Mouse (Mus musculus): Measurements from ENCODE around the gene Ephx4. TPM values are rescaled to one million over a fixed set of nuclear protein-coding genes. Genes with fewer than 3 reads are reported as not detected.

Gene Ephx4
- polyA plus RNA-seq, 1 experiment, result not detected

DNA sequence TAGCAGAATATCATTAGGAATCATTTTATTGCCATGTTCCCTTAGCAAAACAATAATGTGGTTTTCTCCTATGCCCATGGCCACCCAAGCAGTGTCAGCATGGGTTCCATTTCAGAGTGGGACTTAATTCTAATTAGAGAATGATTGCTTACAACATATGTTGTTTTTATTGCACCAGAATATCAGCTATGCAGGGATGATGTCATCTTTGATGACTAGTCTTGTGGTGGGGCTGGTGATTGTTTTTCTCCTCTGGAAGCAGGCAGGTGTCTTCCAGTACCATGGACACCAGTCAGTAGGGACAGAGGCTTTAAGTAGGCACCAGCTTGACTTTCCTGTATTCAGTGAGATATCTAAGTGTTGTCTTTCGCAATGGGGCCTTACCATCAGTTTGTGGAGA lies 14.7 kb upstream of the Ephx4 start:
- no peak for TF ChIP-seq POLR2A (IDR thresholded peaks at IDR 0.05; ENCODE audit: low read depth, low read length)
- Histone ChIP-seq H3K27ac (ENCODE audit: insufficient read depth, low read length) (no peak overlapping the region), H3K4me3 (ENCODE audit: insufficient read depth, low read length) (no peak overlapping the region), H3K4me1 (ENCODE audit: control insufficient read depth, insufficient read depth, low read length) (no peaks in the 10 kb centered on the region)

GRCm38 (mm10) chr5:107389373-107389772 lies 13.2 kb upstream of the Ephx4 start:
- Histone ChIP-seq H3K4me3 (ENCODE audit: insufficient read depth, low read length) (no peak overlapping the region), H3K4me1 (ENCODE audit: control insufficient read depth, insufficient read depth, low read length) (no peaks in the 10 kb centered on the region), H3K27ac (ENCODE audit: insufficient read depth, low read length) (no peak overlapping the region)
- TF ChIP-seq POLR2A (IDR thresholded peaks at IDR 0.05; ENCODE audit: low read depth, low read length), result no peak
- TF ChIP-seq CTCF (IDR thresholded peaks at IDR 0.05; ENCODE audit: borderline replicate concordance, insufficient read depth, low read length), result no peak

DNA sequence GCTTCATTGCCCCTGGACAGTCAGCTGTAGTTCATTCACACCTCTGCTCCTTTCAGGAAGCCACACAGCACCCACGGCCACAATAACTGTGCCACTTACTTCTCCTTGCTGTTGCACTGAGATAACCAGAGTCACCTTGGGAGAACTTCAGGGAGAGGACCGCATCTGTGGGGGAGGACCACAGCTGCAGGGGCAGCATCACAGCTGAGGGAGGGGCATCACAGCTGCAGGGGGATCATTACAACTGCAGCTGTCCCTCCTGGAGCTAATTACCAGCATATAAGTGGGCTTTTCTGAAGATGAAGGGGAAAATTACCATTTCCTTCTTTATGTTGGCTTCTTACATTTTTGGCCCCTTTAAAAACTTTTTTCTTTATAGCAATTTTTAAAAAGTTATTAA lies 8.1 kb upstream of the Ephx4 start:
- no peaks in the 10 kb centered on the region for H3K4me1 ChIP-seq (ENCODE audit: control insufficient read depth, insufficient read depth, low read length)

GRCm38 (mm10) chr5:107403011-107403946 lies 743 bp downstream of the Ephx4 start:
- H3K4me1 ChIP-seq (ENCODE audit: control insufficient read depth, insufficient read depth, low read length), result no peaks in the 10 kb centered on the region
- no peak overlapping the region for H3K27ac ChIP-seq (ENCODE audit: insufficient read depth, low read length)
- peak overlapping the region; percentile 32 for H3K4me3 ChIP-seq (ENCODE audit: insufficient read depth, low read length)
- no peak for TF ChIP-seq POLR2A (IDR thresholded peaks at IDR 0.05; ENCODE audit: low read depth, low read length)

More for the DNA sequence above, 8.1 kb upstream of the Ephx4 start:
- Histone ChIP-seq H3K4me3 (ENCODE audit: insufficient read depth, low read length) (no peak overlapping the region), H3K27ac (ENCODE audit: insufficient read depth, low read length) (no peak overlapping the region)
- no peak for TF ChIP-seq POLR2A (IDR thresholded peaks at IDR 0.05; ENCODE audit: low read depth, low read length)
- no peak for TF ChIP-seq CTCF (IDR thresholded peaks at IDR 0.05; ENCODE audit: borderline replicate concordance, insufficient read depth, low read length)

- no peak overlapping the region for H3K27ac ChIP-seq (ENCODE audit: insufficient read depth, low read length)
These were observed 1.6 kb downstream of the Ephx4 start for GRCm38 (mm10) chr5:107403947-107404684.

DNA sequence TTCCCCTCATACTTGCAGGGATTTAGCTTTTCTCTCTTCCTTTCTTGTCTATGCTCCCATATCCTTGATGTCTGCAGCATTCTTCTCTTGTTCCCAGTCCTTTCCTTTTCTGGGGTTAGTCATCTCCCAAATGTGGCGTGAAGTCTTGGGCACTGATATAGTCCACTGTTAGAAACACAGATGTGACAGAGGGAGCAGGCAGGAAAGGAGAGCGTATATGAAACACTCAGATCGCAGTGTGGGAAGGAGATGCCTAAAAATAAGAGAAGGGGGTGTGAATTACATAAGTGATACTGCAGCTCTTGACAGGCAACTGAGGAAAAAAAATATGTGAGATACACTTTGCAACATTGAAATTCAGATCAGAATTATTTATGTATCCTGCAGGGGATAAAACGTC lies 2.8 kb downstream of the Ephx4 start:
- TF ChIP-seq POLR2A (IDR thresholded peaks at IDR 0.05; ENCODE audit: low read depth, low read length) (no peak), CTCF (IDR thresholded peaks at IDR 0.05; ENCODE audit: borderline replicate concordance, insufficient read depth, low read length) (no peak)
- H3K4me1 ChIP-seq (ENCODE audit: control insufficient read depth, insufficient read depth, low read length), result no peaks in the 10 kb centered on the region
- H3K27ac ChIP-seq (ENCODE audit: insufficient read depth, low read length), result no peak overlapping the region
- no peak overlapping the region for H3K4me3 ChIP-seq (ENCODE audit: insufficient read depth, low read length)

More at GRCm38 (mm10) chr5:107403947-107404684, 1.6 kb downstream of the Ephx4 start:
- TF ChIP-seq CTCF (IDR thresholded peaks at IDR 0.05; ENCODE audit: borderline replicate concordance, insufficient read depth, low read length), result no peak
- TF ChIP-seq POLR2A (IDR thresholded peaks at IDR 0.05; ENCODE audit: low read depth, low read length), result no peak
- H3K4me1 ChIP-seq (ENCODE audit: control insufficient read depth, insufficient read depth, low read length), result no peaks in the 10 kb centered on the region
- peak overlapping the region; percentile 32 for H3K4me3 ChIP-seq (ENCODE audit: insufficient read depth, low read length)

- Histone ChIP-seq H3K4me1 (ENCODE audit: control insufficient read depth, insufficient read depth, low read length) (no peaks in the 10 kb centered on the region), H3K27ac (ENCODE audit: insufficient read depth, low read length) (no peak overlapping the region), H3K4me3 (ENCODE audit: insufficient read depth, low read length) (no peak overlapping the region)
- TF ChIP-seq POLR2A (IDR thresholded peaks at IDR 0.05; ENCODE audit: low read depth, low read length) (no peak), CTCF (IDR thresholded peaks at IDR 0.05; ENCODE audit: borderline replicate concordance, insufficient read depth, low read length) (no peak)
These were observed 7.8 kb downstream of the Ephx4 start for GRCm38 (mm10) chr5:107410305-107410704.

- Histone ChIP-seq H3K4me3 (ENCODE audit: insufficient read depth, low read length) (no peak overlapping the region), H3K4me1 (ENCODE audit: control insufficient read depth, insufficient read depth, low read length) (no peaks in the 10 kb centered on the region), H3K27ac (ENCODE audit: insufficient read depth, low read length) (no peak overlapping the region)
- no peak for TF ChIP-seq POLR2A (IDR thresholded peaks at IDR 0.05; ENCODE audit: low read depth, low read length)
- TF ChIP-seq CTCF (IDR thresholded peaks at IDR 0.05; ENCODE audit: borderline replicate concordance, insufficient read depth, low read length), result no peak
These were observed 8.8 kb downstream of the Ephx4 start for GRCm38 (mm10) chr5:107411326-107411725.

GRCm38 (mm10) chr5:107412285-107412684 lies 9.7 kb downstream of the Ephx4 start:
- TF ChIP-seq CTCF (IDR thresholded peaks at IDR 0.05; ENCODE audit: borderline replicate concordance, insufficient read depth, low read length) (no peak), POLR2A (IDR thresholded peaks at IDR 0.05; ENCODE audit: low read depth, low read length) (no peak)
- Histone ChIP-seq H3K4me3 (ENCODE audit: insufficient read depth, low read length) (no peak overlapping the region), H3K27ac (ENCODE audit: insufficient read depth, low read length) (no peak overlapping the region), H3K4me1 (ENCODE audit: control insufficient read depth, insufficient read depth, low read length) (no peaks in the 10 kb centered on the region)

DNA sequence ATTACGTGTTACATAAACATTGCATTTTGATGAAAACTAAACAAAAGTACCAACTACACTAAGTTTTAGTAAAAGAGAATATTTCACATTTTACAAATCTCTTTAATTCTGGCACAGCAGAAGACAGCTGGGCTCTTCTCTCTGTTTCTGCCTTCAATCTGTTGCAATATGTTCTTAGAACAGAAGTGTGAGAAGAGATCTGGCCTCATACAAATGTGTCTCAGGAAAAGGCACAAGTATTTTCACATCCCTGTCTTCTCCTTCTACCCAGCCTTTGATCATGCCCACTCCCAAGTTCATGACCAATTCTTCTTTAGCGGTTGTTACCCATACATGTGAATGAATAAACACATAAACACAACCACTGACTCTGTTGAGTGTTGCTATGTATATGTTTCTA lies 12.6 kb downstream of the Ephx4 start:
- no peaks in the 10 kb centered on the region for H3K4me1 ChIP-seq (ENCODE audit: control insufficient read depth, insufficient read depth, low read length)
- no peak overlapping the region for H3K4me3 ChIP-seq (ENCODE audit: insufficient read depth, low read length)
- TF ChIP-seq CTCF (IDR thresholded peaks at IDR 0.05; ENCODE audit: borderline replicate concordance, insufficient read depth, low read length) (no peak), POLR2A (IDR thresholded peaks at IDR 0.05; ENCODE audit: low read depth, low read length) (no peak)
- H3K27ac ChIP-seq (ENCODE audit: insufficient read depth, low read length), result no peak overlapping the region
